Mouse (Mus musculus) stomach, embryonic 16.5 days (tissue): ENCODE data around the gene Parvg. TPM values are rescaled to one million over a fixed set of nuclear protein-coding genes. Genes with fewer than 3 reads are reported as not detected.

ENCODE experiments used
- ATAC-seq: fragments of 200-750 bp; cut with Nextera tagmentation; 2 replicates; pipeline ENCODE4 v1.8.0; 2017; ENCODE audit warnings: moderate number of reproducible peaks, moderate TSS enrichment; ENCODE audit not compliant: insufficient read depth, low FRiP score
- H3K27ac ChIP-seq: fragments of 300-500 bp; sonication (generic); 2 replicates; pipeline ENCODE4 v1.5.1; 2014; ENCODE audit warnings: low read length
- H3K27me3 ChIP-seq: fragments of 300-500 bp; sonication (generic); 2 replicates; pipeline ENCODE4 v1.6.1; 2014; ENCODE audit warnings: low read length, control low read depth, mixed read lengths; ENCODE audit not compliant: control insufficient read depth, insufficient read depth
- H3K36me3 ChIP-seq: fragments of 300-500 bp; sonication (generic); 2 replicates; pipeline ENCODE4 v1.6.1; 2014; ENCODE audit warnings: low read length; ENCODE audit not compliant: control insufficient read depth, insufficient read depth
- H3K4me1 ChIP-seq: fragments of 300-500 bp; sonication (generic); 2 replicates; pipeline ENCODE4 v1.6.1; 2014; ENCODE audit warnings: low read length, control low read depth, mixed read lengths; ENCODE audit not compliant: control insufficient read depth, insufficient read depth
- H3K4me2 ChIP-seq: fragments of 300-500 bp; sonication (generic); 2 replicates; pipeline ENCODE4 v1.6.1; 2014; ENCODE audit warnings: low read depth, low read length, mixed read lengths
- H3K4me3 ChIP-seq: fragments of 300-500 bp; sonication (generic); replicated peaks from 2 replicates; pipeline ENCODE4 v1.5.1; 2014; ENCODE audit warnings: mild to moderate bottlenecking, low read length
- H3K9ac ChIP-seq: fragments of 300-500 bp; sonication (generic); 2 replicates; pipeline ENCODE4 v1.6.1; 2014; ENCODE audit warnings: low read length
- H3K9me3 ChIP-seq: fragments of 300-500 bp; sonication (generic); replicated peaks from 2 replicates; pipeline ENCODE4 v1.6.1; 2016; ENCODE audit warnings: low read length, control low read depth; ENCODE audit not compliant: control insufficient read depth
- WGBS: fragments of 180-500 bp; shearing (Covaris S2); extraction: QIAGEN DNeasy Blood & Tissue Kit; methylation state at CpG from one replicate; pipeline ENCODE4 v1.1.7; 2014; 5-methylcytosine and 5-hydroxymethylcytosine counted together
- polyA plus RNA-seq: library from polyadenylated mRNA; unstranded; fragments of >200 nt; fragmentation: Nextera tagmentation; extraction: Ambion mirVana; gene quantifications from 2 replicates; pipeline ENCODE4 v1.2.1, GENCODE M21; 2015

The Parvg gene
- polyA plus RNA-seq, 1 experiment from 2014 or later = 3.7 TPM

- Histone ChIP-seq H3K9me3 (no peaks in the 10 kb centered on the region), H3K27ac (no peak overlapping the region), H3K4me2 (no peak overlapping the region), H3K27me3 (no peaks in the 10 kb centered on the region), H3K9ac (no peak overlapping the region), H3K36me3 (no peaks in the 10 kb centered on the region), H3K4me1 (peaks cover under 1% of the 10 kb centered on the region; the same call in 1 of the 2 replicates), H3K4me3 (no peak overlapping the region)
- no peak for ATAC-seq
- WGBS = 71% methylated on average over 4 of the region's 4 CpGs
Measured at GRCm38 (mm10) chr15:84331066-84331612, 7.3 kb downstream of the Parvg start.

DNA sequence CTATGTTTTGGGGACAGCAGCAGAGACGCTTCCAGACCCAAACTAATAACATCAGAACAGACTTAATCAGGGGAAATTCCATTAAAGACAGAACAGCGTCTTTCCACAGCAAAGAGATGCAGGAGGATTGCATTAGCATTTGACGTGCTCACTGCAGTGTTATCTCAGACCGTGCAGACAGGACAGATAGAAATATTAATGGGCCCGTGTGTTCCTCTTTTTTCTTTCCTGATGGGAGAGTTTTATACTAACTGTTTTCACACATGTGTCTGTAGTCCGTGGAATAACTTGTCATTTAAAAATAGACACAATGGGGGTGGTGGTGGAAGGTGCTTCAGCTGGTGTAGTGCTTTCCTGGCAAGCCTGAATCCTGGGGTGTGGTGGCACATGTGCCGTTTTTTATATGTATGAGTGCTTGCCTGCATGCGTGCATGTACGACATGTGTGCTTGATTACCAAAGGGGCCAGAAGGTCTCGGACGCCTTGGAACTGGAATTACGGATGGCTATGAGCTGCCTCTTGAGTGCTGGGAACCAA, 12.5 kb downstream of the Parvg start:
- Histone ChIP-seq H3K9me3 (no peaks in the 10 kb centered on the region), H3K4me1 (no peaks in the 10 kb centered on the region), H3K9ac (no peak overlapping the region), H3K4me3 (no peak overlapping the region), H3K36me3 (no peaks in the 10 kb centered on the region), H3K27me3 (no peaks in the 10 kb centered on the region), H3K27ac (no peak overlapping the region), H3K4me2 (no peak overlapping the region)
- ATAC-seq = no peak
- 61% methylated on average over 12 of the region's 12 CpGs for WGBS

GRCm38 (mm10) chr15:84337599-84337998, 13.8 kb downstream of the Parvg start:
- Histone ChIP-seq H3K4me2 (no peak overlapping the region), H3K27ac (no peak overlapping the region), H3K36me3 (no peaks in the 10 kb centered on the region), H3K4me3 (no peak overlapping the region), H3K27me3 (no peaks in the 10 kb centered on the region), H3K4me1 (no peaks in the 10 kb centered on the region), H3K9me3 (no peaks in the 10 kb centered on the region), H3K9ac (no peak overlapping the region)
- no peak for ATAC-seq
- WGBS = 71% methylated on average over 5 of the region's 5 CpGs

- no peak overlapping the region for H3K9ac ChIP-seq
- no peak for ATAC-seq
- H3K36me3 ChIP-seq = no peaks in the 10 kb centered on the region
- H3K4me2 ChIP-seq = no peak overlapping the region
- H3K27ac ChIP-seq = no peak overlapping the region
- no peaks in the 10 kb centered on the region for H3K9me3 ChIP-seq
- 48% methylated on average over 2 of the region's 2 CpGs for WGBS
- no peaks in the 10 kb centered on the region for H3K27me3 ChIP-seq
- no peak overlapping the region for H3K4me3 ChIP-seq
- H3K4me1 ChIP-seq = no peaks in the 10 kb centered on the region
Measured at GRCm38 (mm10) chr15:84340926-84341325, 17.1 kb downstream of the Parvg start.

DNA sequence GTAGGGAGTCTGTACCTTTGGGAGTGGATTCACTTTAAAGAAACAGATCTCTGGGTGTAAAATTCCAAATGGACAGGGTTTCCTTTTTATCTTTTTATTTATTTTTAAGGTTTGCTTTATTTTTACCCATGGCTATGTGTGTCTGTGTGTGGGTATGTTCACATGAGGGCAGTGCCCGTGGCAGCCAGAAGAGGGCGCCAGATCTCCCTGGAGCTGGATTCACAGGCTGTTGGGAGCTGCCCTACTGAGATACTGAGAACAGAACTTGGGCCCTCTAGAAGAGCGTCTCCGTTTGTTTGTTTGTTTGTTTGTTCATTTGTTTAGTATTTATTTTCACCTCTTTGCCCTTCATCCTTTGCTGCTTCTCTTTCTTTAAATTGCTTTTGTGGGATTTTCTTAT, 24.9 kb downstream of the Parvg start:
- Histone ChIP-seq H3K9ac (no peak overlapping the region), H3K27me3 (no peaks in the 10 kb centered on the region), H3K9me3 (no peaks in the 10 kb centered on the region), H3K4me2 (no peak overlapping the region), H3K36me3 (no peaks in the 10 kb centered on the region), H3K27ac (no peak overlapping the region), H3K4me3 (no peak overlapping the region), H3K4me1 (no peaks in the 10 kb centered on the region)
- ATAC-seq = no peak
- WGBS = 93% methylated on average over 4 of the region's 4 CpGs

- Histone ChIP-seq H3K9me3 (no peaks in the 10 kb centered on the region), H3K4me3 (no peak overlapping the region), H3K4me1 (no peaks in the 10 kb centered on the region), H3K9ac (no peak overlapping the region), H3K27ac (no peak overlapping the region), H3K4me2 (no peak overlapping the region), H3K27me3 (no peaks in the 10 kb centered on the region), H3K36me3 (no peaks in the 10 kb centered on the region)
- WGBS = 33% methylated on average over 14 of the region's 14 CpGs
- 0 out of 2 replicates have a peak, but pooled peaks have one; percentile 10 for ATAC-seq
Measured at GRCm38 (mm10) chr15:84349915-84350738, 26.3 kb downstream of the Parvg start.

GRCm38 (mm10) chr15:84351342-84351741, 27.5 kb downstream of the Parvg start:
- no peak for ATAC-seq
- H3K4me2 ChIP-seq = no peak overlapping the region
- no peak overlapping the region for H3K9ac ChIP-seq
- H3K27ac ChIP-seq = no peak overlapping the region
- H3K9me3 ChIP-seq = no peaks in the 10 kb centered on the region
- H3K4me3 ChIP-seq = no peak overlapping the region
- WGBS = 86% methylated on average over 7 of the region's 7 CpGs
- no peaks in the 10 kb centered on the region for H3K36me3 ChIP-seq
- H3K4me1 ChIP-seq = no peaks in the 10 kb centered on the region
- H3K27me3 ChIP-seq = no peaks in the 10 kb centered on the region

DNA sequence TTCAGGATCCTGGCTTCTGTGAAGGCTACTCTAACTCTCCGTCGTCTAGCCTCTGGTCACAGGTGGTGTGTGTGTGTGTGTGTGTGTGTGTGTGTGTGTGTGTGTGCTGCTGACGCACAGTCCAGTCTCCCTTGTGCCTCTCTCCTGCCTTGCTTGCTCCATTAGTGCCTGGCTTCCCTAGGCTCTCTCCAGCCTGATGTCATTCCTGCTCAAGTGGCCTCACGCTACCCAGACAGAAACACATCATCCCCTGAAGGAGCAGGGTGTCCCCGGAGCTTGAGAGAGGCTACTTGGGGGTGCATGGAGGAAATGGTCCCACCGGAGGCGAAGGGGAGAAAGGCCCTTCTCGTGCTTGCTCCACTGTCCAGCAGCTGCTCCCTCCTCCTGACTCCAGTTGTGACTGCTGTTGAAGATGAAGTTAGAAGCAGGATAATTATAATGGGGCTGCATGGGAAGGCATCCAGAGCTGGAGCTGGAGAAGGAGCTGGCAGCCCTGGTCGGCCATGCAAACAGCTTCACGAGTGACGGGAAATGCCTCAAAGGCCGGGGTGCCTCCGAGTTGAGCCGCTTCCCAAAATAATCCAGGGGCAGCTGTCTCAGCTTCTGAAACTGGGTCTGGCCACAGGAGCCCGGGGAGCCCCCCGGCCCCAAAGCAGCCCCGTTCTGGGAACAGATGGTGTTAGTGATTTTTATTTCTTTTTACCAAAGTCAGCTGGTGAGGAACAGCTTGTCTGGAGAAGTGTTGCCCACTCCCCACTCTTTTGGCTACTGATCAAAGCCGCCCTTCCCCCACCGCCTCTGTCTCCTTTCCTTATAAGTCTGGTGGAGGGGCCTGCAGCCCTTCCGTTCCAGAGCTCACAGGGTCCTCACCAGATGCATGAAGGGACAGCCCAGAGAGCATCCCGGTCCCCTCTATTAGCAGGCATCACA, 28.4 kb downstream of the Parvg start:
- ATAC-seq = peak; percentile 45; the same call in 1 of the 2 replicates
- WGBS = 45% methylated on average over 21 of the region's 21 CpGs
- no peak overlapping the region for H3K4me3 ChIP-seq
- H3K27me3 ChIP-seq = no peaks in the 10 kb centered on the region
- no peaks in the 10 kb centered on the region for H3K4me1 ChIP-seq
- no peak overlapping the region for H3K4me2 ChIP-seq
- no peak overlapping the region for H3K9ac ChIP-seq
- no peaks in the 10 kb centered on the region for H3K9me3 ChIP-seq
- H3K36me3 ChIP-seq = no peaks in the 10 kb centered on the region
- peak overlapping the region; percentile 47 for H3K27ac ChIP-seq
